Mouse (Mus musculus) embryonic stem cell, embryonic (primary cell): Measurements from ENCODE around the gene Fancc.

Experiments used
- CTCF ChIA-PET, 4 experiments: fragments of 300-600 bp in 2 of 4; fragments of 350-600 bp in 2 of 4; sonication (Branson Sonifier 250); formaldehyde crosslinking; loops; one replicate each; lab custom pipeline; 2022; ENCODE audit warnings: inconsistent platforms in 2 of 4; lab: Charles Lee
- POLR2A ChIA-PET, 4 experiments: fragments of 300-600 bp in 2 of 4; fragments of 350-600 bp in 2 of 4; sonication (Branson Sonifier 250); formaldehyde crosslinking; loops; one replicate each; lab custom pipeline; 2022; ENCODE audit warnings: antibody characterized with exemption in 4 of 4, inconsistent platforms in 1 of 4; lab: Charles Lee

The Fancc gene

GRCm38 (mm10) chr13:63286483-63287102 is 210.5 kb downstream of the Fancc start:
- POLR2A ChIA-PET: interaction anchor here in 2 of 4 experiments (0.7 to 19.0 kb wide), 6 partner anchors 11 to 27 kb away, joined by 3 to 331 read pairs (median 4); no protein-coding TSS in a partner anchor
- CTCF ChIA-PET: interaction anchor here in 2 of 4 experiments (0.6 to 1.0 kb wide), 3 partner anchors 50 to 813 kb away, joined by 3 to 5 read pairs (median 4); no protein-coding TSS in a partner anchor

GRCm38 (mm10) chr13:63284748-63285147 is 212.3 kb downstream of the Fancc start:
- POLR2A ChIA-PET: interaction anchor here in 3 of 4 experiments (1.3 to 19.0 kb wide), 3 partner anchors 11 to 13 kb away, joined by 6 to 331 read pairs (median 6); no protein-coding TSS in a partner anchor
- CTCF ChIA-PET: no interaction called here

- CTCF ChIA-PET: no interaction called here
- POLR2A ChIA-PET: interaction anchor here in 3 of 4 experiments (1.2 to 19.0 kb wide), 9 partner anchors 9 to 47 kb away, joined by 3 to 331 read pairs (median 10); no protein-coding TSS in a partner anchor
Measured at GRCm38 (mm10) chr13:63283236-63283635, 213.8 kb downstream of the Fancc start.

- ChIA-PET POLR2A (interaction anchor here in 3 of 4 experiments (0.5 to 19.0 kb wide), 19 partner anchors 8 to 1507 kb away, joined by 3 to 331 read pairs (median 4); no protein-coding TSS in a partner anchor), CTCF (no interaction called here)
Measured at GRCm38 (mm10) chr13:63281206-63281605, 215.9 kb downstream of the Fancc start.

- CTCF ChIA-PET: interaction anchor here in 1 of 4 experiments (0.6 kb wide), 1 partner anchor 271 kb away, joined by 4 read pairs; no protein-coding TSS in a partner anchor
- POLR2A ChIA-PET: interaction anchor here in 3 of 4 experiments (0.9 to 19.0 kb wide), 15 partner anchors 9 to 34 kb away, joined by 3 to 331 read pairs (median 5); no protein-coding TSS in a partner anchor
Measured at GRCm38 (mm10) chr13:63280344-63280743, 216.7 kb downstream of the Fancc start.

- ChIA-PET POLR2A (interaction anchor here in 2 of 4 experiments (1.2 to 1.6 kb wide), 3 partner anchors 15 to 25 kb away, joined by 4 to 6 read pairs (median 5); no protein-coding TSS in a partner anchor), CTCF (no interaction called here)
Measured at GRCm38 (mm10) chr13:63279807-63280206, 217.3 kb downstream of the Fancc start.

- POLR2A ChIA-PET: interaction anchor here in 3 of 4 experiments (0.5 to 1.6 kb wide), 16 partner anchors 9 to 184 kb away, joined by 3 to 9 read pairs (median 3); no protein-coding TSS in a partner anchor
- CTCF ChIA-PET: interaction anchor here in 2 of 4 experiments (0.5 to 0.8 kb wide), 2 partner anchors 54 to 91 kb away, joined by 3 to 6 read pairs; no protein-coding TSS in a partner anchor
Measured at GRCm38 (mm10) chr13:63278796-63279475, 218.1 kb downstream of the Fancc start.

GRCm38 (mm10) chr13:63278141-63278631 is 218.9 kb downstream of the Fancc start:
- POLR2A ChIA-PET: interaction anchor here in 3 of 4 experiments (0.7 to 13.1 kb wide), 9 partner anchors 11 to 27 kb away, joined by 3 to 331 read pairs (median 4); no protein-coding TSS in a partner anchor
- CTCF ChIA-PET: no interaction called here

GRCm38 (mm10) chr13:63277316-63277715 is 219.8 kb downstream of the Fancc start:
- ChIA-PET POLR2A (interaction anchor here in 2 of 4 experiments (1.0 to 13.1 kb wide), 7 partner anchors 10 to 37 kb away, joined by 3 to 331 read pairs (median 4); no protein-coding TSS in a partner anchor), CTCF (interaction anchor here in 1 of 4 experiments (1.0 kb wide), 1 partner anchor 88 kb away, joined by 3 read pairs; no protein-coding TSS in a partner anchor)

GRCm38 (mm10) chr13:63276389-63276788 is 220.7 kb downstream of the Fancc start:
- CTCF ChIA-PET: interaction anchor here in 1 of 4 experiments (0.6 kb wide), 1 partner anchor 187 kb away, joined by 3 read pairs; no protein-coding TSS in a partner anchor
- POLR2A ChIA-PET: interaction anchor here in 3 of 4 experiments (0.5 to 13.1 kb wide), 8 partner anchors 9 to 127 kb away, joined by 3 to 331 read pairs (median 6); no protein-coding TSS in a partner anchor

- CTCF ChIA-PET: no interaction called here
- POLR2A ChIA-PET: interaction anchor here (0.6 to 13.1 kb wide), 38 partner anchors 7 to 1604 kb away, joined by 3 to 331 read pairs (median 6); no protein-coding TSS in a partner anchor
Measured at GRCm38 (mm10) chr13:63274488-63275166, 222.5 kb downstream of the Fancc start.

- POLR2A ChIA-PET: interaction anchor here (0.6 to 13.1 kb wide), 62 partner anchors 8 to 1603 kb away, joined by 3 to 331 read pairs (median 6); partner anchors contain the start of genes 2010111I01Rik (in 1 of the 4) and Fancc (in 1 of the 4)
- CTCF ChIA-PET: no interaction called here
Measured at GRCm38 (mm10) chr13:63273859-63274258, 223.2 kb downstream of the Fancc start.

- ChIA-PET CTCF (interaction anchor here in 1 of 4 experiments (1.3 kb wide), 1 partner anchor 49 kb away, joined by 4 read pairs; no protein-coding TSS in a partner anchor), POLR2A (interaction anchor here in 3 of 4 experiments (0.6 to 13.1 kb wide), 66 partner anchors 9 to 752 kb away, joined by 3 to 331 read pairs (median 6); partner anchors contain the start of genes 2010111I01Rik (in 2 of the 3) and Fancc (in 1 of the 3))
Measured at GRCm38 (mm10) chr13:63272602-63273229, 224.4 kb downstream of the Fancc start.

GRCm38 (mm10) chr13:63272017-63272601 is 225.0 kb downstream of the Fancc start:
- POLR2A ChIA-PET: interaction anchor here in 3 of 4 experiments (0.5 to 13.1 kb wide), 50 partner anchors 10 to 707 kb away, joined by 3 to 331 read pairs (median 4); partner anchors contain the start of gene 2010111I01Rik (in 1 of the 3)
- CTCF ChIA-PET: interaction anchor here in 1 of 4 experiments (1.3 kb wide), 1 partner anchor 50 kb away, joined by 4 read pairs; no protein-coding TSS in a partner anchor

GRCm38 (mm10) chr13:63270191-63270590 is 226.9 kb downstream of the Fancc start:
- POLR2A ChIA-PET: interaction anchor here in 2 of 4 experiments (0.8 to 13.1 kb wide), 15 partner anchors 9 to 84 kb away, joined by 3 to 331 read pairs (median 5); no protein-coding TSS in a partner anchor
- CTCF ChIA-PET: interaction anchor here in 2 of 4 experiments (0.7 to 2.0 kb wide), 2 partner anchors 12 to 17 kb away, joined by 3 to 5 read pairs; no protein-coding TSS in a partner anchor

- CTCF ChIA-PET: interaction anchor here in 2 of 4 experiments (0.6 to 2.0 kb wide), 2 partner anchors 11 to 527 kb away, joined by 5 to 8 read pairs; no protein-coding TSS in a partner anchor
- POLR2A ChIA-PET: interaction anchor here in 3 of 4 experiments (0.8 to 13.1 kb wide), 18 partner anchors 8 to 76 kb away, joined by 3 to 331 read pairs (median 4); no protein-coding TSS in a partner anchor
Measured at GRCm38 (mm10) chr13:63268776-63269175, 228.3 kb downstream of the Fancc start.
